Mouse (Mus musculus) urinary bladder, adult 2 months (tissue): ENCODE measurements at regions not wholly inside any gene's neighbourhood (a gene's known extent, or its start where the extent isn't known, plus 50 kb on each side); places are given as distances from the start of the nearest gene placed in this dataset.

Experiments
- DNase-seq: peaks from one replicate; pipeline ENCODE4 v3.0.0; 2022; ENCODE audit warnings: low spot score

DNA sequence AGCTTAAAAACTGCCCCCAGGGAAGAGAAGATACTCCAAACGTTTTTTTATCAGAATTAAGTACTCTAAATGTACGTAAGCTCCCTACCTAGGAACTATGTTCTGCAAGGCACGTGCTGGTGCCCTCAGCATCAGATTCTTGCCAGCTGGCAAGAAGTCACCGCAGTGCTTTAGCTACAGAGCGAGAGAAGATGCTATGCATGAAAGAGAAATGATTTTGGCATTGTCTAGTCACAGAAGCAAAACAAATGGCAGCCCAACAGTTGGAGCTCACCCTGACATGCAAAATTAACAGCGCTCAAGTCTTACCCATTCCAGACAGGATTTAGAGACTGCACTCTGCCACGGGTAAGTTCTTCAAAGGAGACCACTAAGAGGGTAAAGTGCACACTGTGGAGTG lies 311.5 kb downstream of the Glrx3 start:
- no peak for DNase-seq

- no peak for DNase-seq
Measured at GRCm38 (mm10) chr7:137750741-137751140, 313.3 kb downstream of the Glrx3 start.

- DNase-seq, result no peak
Measured at GRCm38 (mm10) chr7:137751151-137751859, 313.9 kb downstream of the Glrx3 start.

DNA sequence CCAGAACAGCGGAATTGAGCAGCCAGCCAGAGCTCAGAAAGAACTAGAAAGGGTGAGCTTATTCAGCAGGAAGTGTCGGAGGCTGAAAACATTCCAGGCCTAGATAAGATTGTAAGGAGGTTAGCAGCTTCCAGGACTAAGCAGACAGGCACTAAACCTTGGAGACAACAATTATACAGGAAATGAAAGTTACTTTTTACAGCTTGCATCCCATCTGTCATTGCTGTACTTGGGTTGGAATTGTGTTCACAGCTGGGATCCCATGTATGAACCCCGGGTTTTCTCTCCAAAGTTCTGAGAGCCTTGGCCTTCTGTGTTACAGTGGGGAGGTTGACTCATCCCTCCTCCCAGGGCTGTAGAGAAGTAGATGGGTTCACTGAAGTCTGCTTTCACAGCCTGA lies 328.5 kb downstream of the Glrx3 start:
- no peak for DNase-seq

DNA sequence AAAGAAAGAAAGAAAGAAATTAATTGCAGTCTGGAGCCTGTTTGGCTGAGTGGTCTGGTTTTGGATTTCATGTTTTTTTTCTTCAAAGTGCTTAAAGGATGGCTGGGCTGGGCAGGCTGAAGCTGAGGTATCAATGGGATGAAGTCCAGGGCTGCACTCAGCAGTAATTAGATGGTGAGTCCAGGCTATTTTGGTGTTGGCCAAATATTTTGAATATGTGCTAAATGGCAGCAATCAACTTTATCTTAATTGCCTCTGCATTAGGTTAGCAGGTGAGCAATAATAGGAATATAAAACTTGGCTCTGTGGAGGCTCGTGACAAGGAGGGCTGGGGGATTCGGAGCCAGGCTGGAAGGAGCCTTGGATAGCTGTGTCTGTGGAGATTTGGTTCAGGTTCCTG lies 329.3 kb downstream of the Glrx3 start:
- DNase-seq, result no peak

DNA sequence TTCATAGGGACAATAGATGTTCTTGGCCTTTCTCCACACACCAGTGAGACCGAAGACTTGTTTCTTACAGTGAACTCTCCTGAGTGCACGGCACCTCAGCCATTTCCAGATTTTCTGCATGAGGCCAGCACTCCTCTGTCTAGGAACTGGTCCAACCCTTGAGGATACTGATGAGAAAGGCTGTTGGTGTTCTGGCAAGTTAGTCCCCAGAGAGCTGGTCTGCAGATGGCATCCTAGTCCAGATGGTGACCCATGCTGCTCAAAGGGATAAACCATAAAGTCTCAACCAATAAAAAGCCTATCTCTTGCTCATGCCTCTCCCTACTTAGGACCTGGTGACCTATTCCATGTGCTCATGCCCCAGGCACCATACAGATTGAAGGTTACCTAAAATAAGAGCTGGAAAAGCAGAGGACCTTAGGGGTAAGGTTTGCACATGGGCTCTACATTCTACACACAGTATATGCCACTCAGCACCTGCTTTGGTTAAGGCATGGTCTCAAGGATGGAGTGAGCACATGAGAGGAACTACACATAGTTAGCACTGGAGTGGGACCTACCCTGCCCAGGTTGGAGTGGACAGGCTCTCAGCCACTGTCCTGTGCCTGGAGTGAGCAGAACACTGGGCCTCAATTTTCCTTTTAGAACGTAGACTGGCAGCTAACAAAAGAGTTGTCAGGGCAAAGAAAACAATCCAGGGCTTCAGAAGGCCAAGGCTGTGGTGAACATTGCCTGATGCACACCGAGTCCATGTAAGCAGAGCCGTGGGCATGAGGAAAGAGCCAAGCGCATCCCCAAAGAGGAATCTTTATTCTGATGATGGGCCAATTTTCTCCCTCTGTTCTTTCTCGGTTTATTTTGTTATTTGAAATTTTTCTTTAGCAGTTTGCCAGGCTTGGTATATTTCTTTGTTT lies 335.9 kb downstream of the Glrx3 start:
- no peak for DNase-seq

DNA sequence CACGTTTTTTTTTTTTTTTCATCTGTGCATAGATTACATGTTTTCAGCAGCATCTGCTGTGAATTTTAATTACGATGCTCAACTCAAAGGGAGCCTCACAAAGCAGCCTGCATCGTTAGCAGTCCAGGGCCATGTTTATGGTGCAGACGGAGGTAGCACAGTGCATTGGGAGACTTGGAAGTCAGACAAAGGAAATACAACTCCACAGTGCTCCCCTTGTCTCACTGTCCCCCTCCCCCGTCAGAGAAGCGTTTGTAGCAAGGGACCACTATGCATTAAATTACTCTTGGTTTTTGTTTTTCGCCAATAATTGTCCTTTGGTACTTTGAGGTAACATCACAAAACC lies 336.5 kb downstream of the Glrx3 start:
- DNase-seq, result no peak

DNA sequence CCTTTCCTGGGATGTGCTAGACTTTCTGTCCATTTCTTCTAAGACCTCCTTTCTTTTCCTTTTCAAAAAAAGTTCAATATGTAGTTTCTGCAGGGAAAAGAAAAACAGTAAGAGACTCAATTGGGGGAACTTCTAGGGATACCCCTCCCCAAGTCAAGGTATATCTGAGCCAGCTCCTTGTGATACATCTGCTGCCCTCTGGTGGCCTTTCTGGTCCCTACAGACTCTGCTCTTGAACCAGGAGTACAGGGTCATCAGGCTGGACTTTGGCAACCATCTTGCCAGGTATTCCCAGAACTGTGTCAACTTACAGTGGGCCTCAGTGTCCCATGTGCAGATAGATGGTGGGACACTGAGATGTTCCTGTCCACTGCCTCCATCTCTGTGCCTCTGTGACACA lies 346.5 kb downstream of the Glrx3 start:
- peak; percentile 27 for DNase-seq

GRCm38 (mm10) chr7:137805361-137805760 lies 367.9 kb downstream of the Glrx3 start:
- DNase-seq, result no peak

- DNase-seq, result no peak
Measured at GRCm38 (mm10) chr7:137812839-137813238, 375.4 kb downstream of the Glrx3 start.

DNA sequence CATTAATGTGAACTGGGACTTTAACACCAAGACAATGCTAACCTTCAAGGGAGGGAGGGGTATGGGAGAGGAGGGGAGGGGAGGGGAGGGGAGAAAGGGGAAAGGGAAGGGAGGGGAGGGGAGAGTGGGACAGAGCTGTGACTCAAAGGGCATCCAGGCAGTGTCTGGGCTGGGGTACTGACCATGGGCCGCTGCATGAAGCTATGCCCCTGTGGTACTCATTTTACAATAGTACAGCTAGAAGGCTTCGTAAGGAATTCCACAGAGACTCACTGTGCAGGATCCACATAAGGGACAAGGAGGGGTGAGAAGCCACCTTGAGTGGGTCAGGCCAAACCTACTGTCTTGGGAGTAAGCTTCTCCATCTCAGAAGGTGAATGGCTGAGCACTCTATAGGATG lies 403.1 kb downstream of the Glrx3 start:
- no peak for DNase-seq

- no peak for DNase-seq
Measured at GRCm38 (mm10) chr7:137841044-137841443, 403.6 kb downstream of the Glrx3 start.

DNA sequence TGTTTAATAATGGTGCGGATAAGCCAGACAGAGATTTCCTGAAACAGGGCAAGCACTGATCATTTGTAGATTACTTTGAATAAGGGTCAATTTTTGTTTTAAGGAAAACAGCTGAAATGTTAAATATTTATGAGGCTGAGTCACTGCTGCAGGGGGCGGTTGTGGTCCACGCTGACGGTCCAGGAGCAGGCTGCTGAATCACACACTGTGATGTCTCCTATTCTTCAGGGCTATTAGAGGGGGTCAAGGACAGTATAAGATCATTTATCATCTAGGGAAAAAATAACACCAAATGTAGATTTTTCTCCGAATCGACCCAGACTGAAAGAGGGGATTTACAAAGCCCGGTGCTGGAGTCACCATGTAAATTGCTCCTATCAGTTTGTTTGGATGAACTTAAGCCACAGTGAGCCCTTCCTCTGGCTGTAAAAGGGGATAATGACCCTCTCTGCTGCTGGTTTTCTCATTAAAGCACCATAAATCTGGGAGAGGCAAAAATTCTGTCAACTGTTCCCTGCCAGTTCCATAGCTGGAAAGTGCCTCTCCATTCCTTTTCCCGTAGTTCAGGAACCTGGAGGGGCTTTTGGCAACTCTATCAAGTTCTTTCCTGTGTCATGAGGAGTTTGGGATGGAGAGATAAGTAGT lies 404.2 kb downstream of the Glrx3 start:
- DNase-seq, result no peak

- DNase-seq, result no peak
Measured at GRCm38 (mm10) chr7:137847856-137848255, 410.4 kb downstream of the Glrx3 start.

- DNase-seq, result no peak
Measured at GRCm38 (mm10) chr7:137851061-137851460, 413.6 kb downstream of the Glrx3 start.

GRCm38 (mm10) chr7:137859681-137860080 lies 422.3 kb downstream of the Glrx3 start:
- no peak for DNase-seq

DNA sequence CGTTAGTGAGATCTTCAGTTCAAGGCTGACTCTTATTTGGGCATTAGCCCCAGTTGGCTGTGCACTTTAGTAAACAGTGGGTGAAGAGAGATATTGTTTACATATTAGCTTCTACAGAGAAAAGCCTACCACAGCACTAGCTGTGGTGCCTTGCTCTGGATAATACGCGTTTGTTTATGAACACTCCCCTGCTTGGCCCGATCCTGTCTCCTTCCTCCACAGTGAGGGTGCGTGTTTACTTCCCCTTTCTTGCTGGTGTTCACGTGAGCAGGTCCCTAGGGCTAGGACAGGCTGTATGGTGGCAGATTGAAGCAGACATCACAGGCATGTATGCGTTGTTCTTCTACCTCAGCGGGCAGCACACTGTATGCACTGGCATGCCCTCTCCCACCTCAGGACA lies 423.1 kb downstream of the Glrx3 start:
- no peak for DNase-seq

DNA sequence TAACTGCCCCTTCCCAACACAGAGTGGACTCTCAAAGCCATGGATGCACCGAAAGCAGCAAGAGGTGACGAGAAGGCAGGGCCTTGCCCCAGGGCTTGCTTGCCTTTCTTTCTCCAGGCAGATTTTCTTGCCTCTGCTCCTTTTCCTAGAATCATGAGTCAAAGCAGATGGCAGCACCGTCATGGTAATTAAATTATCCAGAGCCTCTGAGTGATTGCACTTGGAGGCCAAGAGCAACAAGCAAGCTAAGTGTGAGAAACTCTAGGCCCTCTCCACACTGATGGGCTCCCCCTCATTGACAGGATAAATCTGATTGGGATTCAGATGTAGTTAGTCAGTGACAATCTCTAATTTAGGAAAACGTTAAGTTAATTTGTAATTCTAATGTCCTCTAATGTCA lies 427.5 kb downstream of the Glrx3 start:
- no peak for DNase-seq

DNA sequence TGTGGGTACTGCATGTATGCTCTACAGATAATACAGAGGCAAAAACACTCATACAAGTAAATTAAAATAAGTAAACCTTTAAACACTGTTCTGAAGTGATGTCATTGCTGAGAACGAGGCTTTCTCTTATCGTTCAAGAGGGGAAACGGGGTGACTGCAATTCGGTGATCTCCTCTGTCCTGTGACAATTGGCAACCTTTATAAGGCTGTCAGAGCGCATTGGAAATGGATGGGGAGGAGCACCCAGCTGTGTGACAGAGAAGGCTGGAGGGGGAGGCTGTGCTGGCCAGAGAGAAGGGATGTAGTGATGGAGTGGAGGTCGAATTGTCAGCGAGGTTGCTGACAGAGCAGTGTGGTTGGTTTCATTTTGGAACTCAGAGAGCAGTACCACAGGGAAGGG lies 428.0 kb downstream of the Glrx3 start:
- DNase-seq, result no peak

- DNase-seq, result no peak
Measured at GRCm38 (mm10) chr7:137866880-137867279, 429.5 kb downstream of the Glrx3 start.

DNA sequence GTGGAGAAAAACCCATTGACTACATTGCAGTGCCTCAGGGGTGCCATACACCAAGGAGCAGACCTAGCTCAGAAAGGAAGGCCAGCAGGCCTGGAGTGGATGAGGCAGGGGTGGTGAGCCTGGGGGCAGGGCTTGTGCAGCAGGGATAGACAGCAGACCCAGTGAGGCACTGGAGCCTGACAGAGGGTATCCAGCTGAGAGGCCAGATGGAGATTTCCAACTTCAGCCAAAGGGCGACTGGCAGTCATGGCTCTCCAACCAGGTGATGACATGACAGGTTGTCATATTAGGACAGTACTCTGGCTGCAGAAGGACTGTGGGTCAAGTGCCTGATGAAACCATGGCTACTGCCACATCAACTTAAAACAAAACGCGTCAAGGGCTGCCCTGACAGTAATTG lies 431.1 kb downstream of the Glrx3 start:
- no peak for DNase-seq

DNA sequence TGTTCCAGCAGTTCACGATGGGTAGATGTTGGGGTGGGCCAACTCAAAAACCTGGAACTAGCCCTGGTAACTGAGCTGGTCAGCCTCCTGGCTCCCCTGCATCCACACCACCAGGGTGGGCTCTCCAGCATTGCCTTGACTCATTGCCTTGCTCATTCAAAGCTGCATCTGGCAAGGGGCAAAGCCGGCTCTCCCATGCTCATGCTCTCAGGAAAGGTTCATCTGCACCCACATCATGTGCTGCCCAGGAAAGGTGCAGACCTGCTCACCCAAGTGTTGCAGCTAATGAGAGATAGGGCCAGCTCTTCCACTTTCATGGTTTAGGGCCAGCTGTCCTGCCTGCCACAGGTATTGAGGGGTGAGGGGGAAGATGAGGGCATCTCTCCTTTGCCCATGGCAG lies 437.9 kb downstream of the Glrx3 start:
- DNase-seq, result peak; percentile 10

GRCm38 (mm10) chr7:137879296-137879695 lies 441.9 kb downstream of the Glrx3 start:
- DNase-seq, result no peak
